Mouse (Mus musculus) ES-CJ7 (cell line): ENCODE measurements around the gene Mettl8.

ENCODE experiments used
- DNase-seq: peaks from one replicate; pipeline ENCODE4 v3.0.0; 2011; ENCODE audit warnings: low read depth, low spot score

Gene Mettl8

GRCm38 (mm10) chr2:70989201-70990191, 65.9 kb downstream of the Mettl8 start:
- DNase-seq: no peak

GRCm38 (mm10) chr2:70978271-70978670, 77.1 kb downstream of the Mettl8 start:
- DNase-seq: no peak

- no peak for DNase-seq
Measured at GRCm38 (mm10) chr2:70974769-70975168, 80.6 kb downstream of the Mettl8 start.

- no peak for DNase-seq
Measured at GRCm38 (mm10) chr2:70972795-70973518, 82.4 kb downstream of the Mettl8 start.

- no peak for DNase-seq
Measured at GRCm38 (mm10) chr2:70970158-70970741, 85.1 kb downstream of the Mettl8 start.

GRCm38 (mm10) chr2:70968305-70968704, 87.1 kb downstream of the Mettl8 start:
- DNase-seq: no peak

- no peak for DNase-seq
Measured at GRCm38 (mm10) chr2:70967216-70967615, 88.2 kb downstream of the Mettl8 start.

- no peak for DNase-seq
Measured at GRCm38 (mm10) chr2:70964809-70965208, 90.6 kb downstream of the Mettl8 start.

- no peak for DNase-seq
Measured at GRCm38 (mm10) chr2:70962921-70963320, 92.5 kb downstream of the Mettl8 start.

- no peak for DNase-seq
Measured at GRCm38 (mm10) chr2:70961086-70961941, 94.1 kb downstream of the Mettl8 start.

- no peak for DNase-seq
Measured at GRCm38 (mm10) chr2:70960090-70960489, 95.3 kb downstream of the Mettl8 start.

- DNase-seq: no peak
Measured at GRCm38 (mm10) chr2:70959337-70959736, 96.0 kb downstream of the Mettl8 start.

- DNase-seq: no peak
Measured at GRCm38 (mm10) chr2:70958536-70958935, 96.8 kb downstream of the Mettl8 start.

GRCm38 (mm10) chr2:70953616-70954015, 101.8 kb downstream of the Mettl8 start:
- DNase-seq: no peak

GRCm38 (mm10) chr2:70951944-70952343, 103.4 kb downstream of the Mettl8 start:
- no peak for DNase-seq

- DNase-seq: no peak
Measured at GRCm38 (mm10) chr2:70944511-70945305, 110.7 kb downstream of the Mettl8 start.

- DNase-seq: no peak
Measured at GRCm38 (mm10) chr2:70940826-70941225, 114.6 kb downstream of the Mettl8 start.

GRCm38 (mm10) chr2:70938844-70939494, 116.4 kb downstream of the Mettl8 start:
- DNase-seq: peak; percentile 29

- DNase-seq: no peak
Measured at GRCm38 (mm10) chr2:70934772-70935171, 120.6 kb downstream of the Mettl8 start.

- DNase-seq: no peak
Measured at GRCm38 (mm10) chr2:70933516-70933915, 121.9 kb downstream of the Mettl8 start.
